Comparison of ENCODE assay signal across 10 mouse cellular contexts in genomic region chr16:44779494-44779893, GRCm38 (mm10). TPM values are rescaled to one million over a fixed set of nuclear protein-coding genes. Genes with fewer than 3 reads are reported as not detected.
"Had no signal": no experiment of that assay in that cellular context is flagged by ENCODE, and none has a peak within 500 bp of the region (broad histone marks: within the 10 kb centered on the region; RNA-seq: fewer than 3 reads in every experiment).

No protein-coding gene starts in this region.

- H3K36me3 ChIP-seq: intestine, embryonic 15.5 days; kidney, embryonic 15.5 days; limb, embryonic 12.5 days; lung, embryonic 15.5 days; midbrain, embryonic 15.5 days; neural tube, embryonic 12.5 days had no signal

- H3K27ac ChIP-seq: intestine, embryonic 15.5 days; kidney, embryonic 15.5 days; limb, embryonic 12.5 days; lung, embryonic 15.5 days; midbrain, embryonic 15.5 days; neural tube, embryonic 12.5 days; stomach, postnatal 0 days had no signal

- H3K4me1 ChIP-seq: intestine, embryonic 15.5 days; kidney, embryonic 15.5 days; limb, embryonic 12.5 days; lung, embryonic 15.5 days; midbrain, embryonic 15.5 days; neural tube, embryonic 12.5 days had no signal

- H3K4me2 ChIP-seq: limb, embryonic 12.5 days; midbrain, embryonic 11.5 days; midbrain, embryonic 15.5 days; neural tube, embryonic 12.5 days had no signal

- H3K9ac ChIP-seq: intestine, embryonic 15.5 days; kidney, embryonic 15.5 days; limb, embryonic 12.5 days; lung, embryonic 15.5 days; midbrain, embryonic 15.5 days; neural tube, embryonic 12.5 days had no signal

- H3K4me3 ChIP-seq: intestine, embryonic 15.5 days; kidney, embryonic 15.5 days; limb, embryonic 12.5 days; midbrain, embryonic 15.5 days; neural tube, embryonic 12.5 days had no signal

- ATAC-seq: intestine, embryonic 15.5 days; midbrain, embryonic 15.5 days had no signal

- DNase-seq: right cerebral cortex, postnatal 14 days had no signal

- H3K27me3 ChIP-seq: intestine, embryonic 15.5 days; kidney, embryonic 15.5 days; limb, embryonic 12.5 days; lung, embryonic 15.5 days; midbrain, embryonic 15.5 days; neural tube, embryonic 12.5 days had no signal

- H3K9me3 ChIP-seq: intestine, embryonic 15.5 days; kidney, embryonic 15.5 days; limb, embryonic 12.5 days; lung, embryonic 15.5 days; midbrain, embryonic 15.5 days; neural tube, embryonic 12.5 days had no signal

RNA-seq across cellular contexts. Expression of gene Cd200r4, which starts 32.0 kb away (rescaled TPM):
- total RNA-seq: layer of hippocampus, postnatal 36 days had no signal
- polyA plus RNA-seq: kidney, embryonic 15.5 days; limb, embryonic 12.5 days; midbrain, embryonic 15.5 days had no signal
